Mouse (Mus musculus) bone marrow, adult 2 months (tissue): ENCODE data around the gene Nrsn2.
A peak's percentile ranks its signal among the peaks of the same experiment; 100 is the strongest.

Source experiments
- CTCF ChIP-seq: fragments of 200-500 bp; IDR thresholded peaks from 2 replicates; pipeline ENCODE4 v1.5.1; 2011; ENCODE audit warnings: low read length, control low read depth; ENCODE audit not compliant: control insufficient read depth, insufficient read depth
- POLR2A ChIP-seq: fragments of 200-500 bp; IDR thresholded peaks from 2 replicates; pipeline ENCODE4 v1.6.1; 2011; ENCODE audit warnings: low read depth, mild to moderate bottlenecking, control low read depth, low read length, borderline replicate concordance; ENCODE audit not compliant: control insufficient read depth

GRCm38 (mm10) chr2:152414591-152415165 lies 38.2 kb upstream of the Nrsn2 start, which contains the start of gene Zcchc3:
- no peak for TF ChIP-seq CTCF
- peak; percentile 79; the same call in 1 of the 2 replicates for TF ChIP-seq POLR2A
